Mouse (Mus musculus) c-Kit-positive CD71-negative TER-119-negative erythroid progenitor cells, embryonic 14.5 days (primary cell): ENCODE results near the gene P4ha3.
"Not testable (repeated sequence)": the region's sequence is repeated elsewhere in the genome, so short reads cannot be mapped to it uniquely, and the experiment has no call there.

ENCODE experiments used
- DNase-seq: peaks from one replicate; pipeline ENCODE4 v3.0.0-alpha.2; 2013; ENCODE audit warnings: low read depth

The P4ha3 gene

DNA sequence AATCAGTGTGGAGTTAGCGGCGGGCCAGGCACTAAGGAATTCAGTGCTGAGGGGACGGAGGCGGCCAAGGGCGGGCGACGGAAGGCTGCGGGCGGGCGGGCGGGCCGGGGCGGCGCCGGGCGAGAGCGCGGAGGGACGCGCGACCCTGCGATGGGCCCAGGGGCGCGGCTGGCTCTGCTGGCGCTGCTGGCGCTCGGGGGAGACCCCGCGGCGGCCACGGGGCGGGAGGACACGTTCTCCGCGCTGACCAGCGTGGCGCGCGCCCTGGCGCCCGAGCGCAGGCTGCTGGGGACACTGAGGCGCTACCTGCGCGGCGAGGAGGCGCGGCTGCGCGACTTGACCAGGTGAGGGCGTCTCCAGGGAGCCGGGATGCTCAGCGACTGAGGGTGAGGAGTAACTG lies at the start of gene P4ha3:
TSS of gene P4ha3 (plus strand) at position 138 of the 400 bp plus-strand sequence.
- no peak for DNase-seq

DNA sequence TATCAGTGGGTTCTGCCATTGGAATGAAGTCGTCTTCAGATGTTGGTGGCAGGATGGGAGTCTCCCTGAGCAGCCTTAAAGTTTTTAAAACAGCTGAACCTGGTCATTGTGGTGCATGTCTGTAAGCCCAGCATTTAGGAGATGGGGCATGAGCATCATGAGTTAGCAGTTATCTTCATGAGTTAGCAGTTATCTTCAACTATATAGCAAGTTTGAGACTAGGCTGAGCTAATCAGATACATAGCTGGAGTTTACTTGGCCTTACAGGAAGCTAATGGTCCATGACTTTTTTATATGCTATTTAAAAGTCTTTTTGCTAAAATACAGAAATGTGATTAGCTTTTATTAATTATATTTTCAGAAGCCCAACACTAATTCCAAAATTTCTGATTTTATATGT lies 47.0 kb upstream of the P4ha3 start:
- DNase-seq: no peak

DNA sequence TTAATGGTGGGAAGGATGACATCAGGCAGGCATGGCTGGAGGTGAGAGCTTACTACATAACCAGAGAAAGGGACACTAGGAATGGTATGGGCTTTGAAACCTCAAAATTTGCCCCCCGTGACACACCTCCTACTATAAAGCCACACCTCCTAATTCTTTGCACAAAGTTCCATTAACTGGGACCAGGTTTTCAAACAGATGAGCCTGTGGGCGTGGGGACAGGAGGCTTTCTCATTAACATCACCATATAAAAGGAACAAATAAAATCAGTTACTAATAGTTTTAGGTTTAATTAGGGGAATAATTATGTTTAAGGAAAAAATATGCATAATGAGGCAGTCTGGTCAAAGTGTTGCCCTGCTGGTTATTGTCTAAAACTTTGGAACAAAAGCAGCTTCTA lies 44.7 kb upstream of the P4ha3 start:
- DNase-seq: no peak

DNA sequence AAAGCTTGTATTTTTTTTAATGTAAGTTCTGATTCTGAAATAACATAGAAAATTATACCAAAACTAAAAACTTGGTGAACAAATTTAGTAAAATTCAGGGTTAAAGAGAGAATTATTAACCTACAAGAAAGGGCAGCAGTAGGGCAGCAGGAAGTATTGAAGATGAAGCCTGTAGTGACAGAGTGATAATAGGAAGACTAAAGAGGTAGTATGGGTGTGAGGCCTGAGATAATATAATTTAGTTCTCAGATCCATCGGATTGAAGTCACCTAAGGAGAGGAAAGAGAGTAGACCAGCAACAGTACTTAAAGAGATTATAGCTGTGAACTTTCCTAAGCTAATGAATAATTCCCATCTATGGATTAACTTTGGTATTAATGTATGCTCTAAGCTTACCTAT lies 42.3 kb upstream of the P4ha3 start:
- no peak for DNase-seq

DNA sequence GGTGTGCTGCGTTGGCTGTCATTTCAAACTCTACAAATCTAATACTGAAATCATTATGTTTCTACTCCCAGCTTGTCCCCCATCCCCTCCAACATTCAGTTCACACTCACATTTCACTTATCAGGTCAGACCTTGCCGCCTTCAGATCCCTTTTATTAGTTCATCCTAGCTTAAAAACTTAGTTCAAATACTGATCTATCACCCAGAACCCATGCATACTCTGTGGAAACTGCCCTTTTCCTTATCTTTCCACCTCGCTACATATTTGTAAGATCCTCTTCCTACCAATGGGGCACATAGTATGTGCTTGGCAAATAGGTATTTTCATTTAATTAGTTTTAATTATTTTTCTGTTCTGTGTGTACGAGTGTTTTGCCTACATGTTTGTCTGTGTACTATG lies 41.1 kb upstream of the P4ha3 start:
- no peak for DNase-seq

DNA sequence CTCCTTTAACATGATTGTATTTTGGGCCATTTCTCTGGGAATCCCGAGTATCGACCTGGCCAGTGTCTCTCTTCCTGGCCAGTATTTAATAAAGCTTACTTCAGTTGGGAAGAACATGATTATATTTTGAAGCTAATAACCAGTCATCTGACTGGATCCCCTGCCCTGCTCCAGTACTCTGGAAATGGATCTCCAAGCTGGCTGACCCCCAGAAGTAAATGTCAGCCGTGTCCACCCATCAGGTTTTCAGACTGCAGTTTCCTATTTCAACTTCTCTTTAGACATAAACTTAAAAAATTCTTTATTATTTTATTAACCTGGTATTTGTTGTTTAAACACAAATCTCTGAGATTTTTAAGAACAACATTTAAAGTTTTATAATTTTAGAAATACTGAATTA lies 40.1 kb upstream of the P4ha3 start:
- no peak for DNase-seq

DNA sequence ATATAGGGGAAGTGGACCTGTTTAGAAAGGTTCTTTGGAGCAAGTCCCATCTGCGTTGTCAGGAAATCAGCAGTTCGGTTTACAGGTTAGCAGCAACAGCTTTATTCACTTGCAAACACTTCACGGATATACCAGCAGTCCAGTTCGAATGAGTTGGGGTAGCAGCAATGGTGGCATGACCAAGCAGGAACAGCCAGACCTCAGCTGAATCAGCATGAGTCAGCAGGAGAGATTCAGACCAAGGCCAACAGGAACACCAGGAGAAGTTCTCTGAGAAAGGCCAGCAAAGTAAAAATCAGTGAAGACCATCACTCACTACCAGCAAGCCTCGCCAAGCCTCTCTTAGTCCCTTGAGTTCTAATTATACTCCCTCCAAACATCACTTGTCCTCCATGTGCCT lies 34.7 kb upstream of the P4ha3 start:
- no peak for DNase-seq

DNA sequence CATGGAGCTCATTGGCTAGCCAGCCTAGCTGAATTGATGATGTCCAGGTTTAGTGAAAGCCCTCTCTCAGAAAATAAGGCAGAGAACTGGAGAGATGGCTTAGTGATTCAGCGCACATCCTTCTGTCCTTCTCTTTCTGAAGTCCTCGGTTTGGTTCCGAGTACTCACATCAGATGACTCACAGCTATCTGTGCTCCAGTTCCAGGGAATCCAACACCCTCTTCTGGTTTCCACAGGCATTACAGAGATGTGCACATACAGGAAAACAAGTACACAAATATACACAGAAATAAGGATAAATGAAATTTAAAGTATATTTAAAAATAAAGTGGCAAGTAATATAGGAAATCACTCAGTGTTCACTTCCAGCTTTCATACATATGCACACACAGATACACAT lies 23.0 kb upstream of the P4ha3 start:
- no peak for DNase-seq

DNA sequence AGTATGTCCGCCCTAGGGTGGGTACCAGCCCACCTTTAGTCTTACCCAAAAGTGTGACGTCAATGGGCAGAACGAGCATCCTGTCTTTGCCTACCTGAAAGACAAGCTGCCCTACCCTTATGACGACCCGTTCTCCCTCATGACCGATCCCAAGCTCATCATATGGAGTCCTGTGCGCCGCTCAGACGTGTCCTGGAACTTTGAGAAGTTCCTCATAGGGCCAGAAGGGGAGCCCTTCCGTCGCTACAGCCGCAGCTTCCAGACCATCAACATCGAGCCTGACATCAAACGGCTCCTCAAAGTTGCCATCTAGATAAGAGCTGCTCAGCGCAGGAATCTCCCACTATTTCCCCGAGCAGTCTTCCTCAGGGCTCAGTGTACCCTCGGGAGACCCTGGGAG lies 20.4 kb upstream of the P4ha3 start:
- DNase-seq: not testable (repeated sequence)

DNA sequence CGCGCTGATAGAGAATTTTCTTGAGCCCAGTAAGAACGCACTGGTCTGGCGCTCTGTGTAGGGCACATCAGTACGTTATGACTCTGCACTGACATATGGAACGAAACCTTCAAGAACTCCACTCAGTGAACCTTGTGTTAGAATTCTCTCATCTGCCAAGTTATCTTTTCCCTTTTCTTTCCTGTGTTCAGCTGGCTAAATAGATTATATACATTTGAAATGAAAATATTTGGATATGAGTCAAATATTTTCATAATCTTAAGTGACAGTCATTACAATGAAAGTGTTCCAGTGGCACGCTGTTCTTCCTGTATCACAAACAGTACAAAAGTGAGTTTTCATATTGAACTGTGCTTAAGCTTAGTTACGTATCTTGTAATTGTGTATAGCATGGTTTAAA lies 13.0 kb upstream of the P4ha3 start:
- DNase-seq: no peak

DNA sequence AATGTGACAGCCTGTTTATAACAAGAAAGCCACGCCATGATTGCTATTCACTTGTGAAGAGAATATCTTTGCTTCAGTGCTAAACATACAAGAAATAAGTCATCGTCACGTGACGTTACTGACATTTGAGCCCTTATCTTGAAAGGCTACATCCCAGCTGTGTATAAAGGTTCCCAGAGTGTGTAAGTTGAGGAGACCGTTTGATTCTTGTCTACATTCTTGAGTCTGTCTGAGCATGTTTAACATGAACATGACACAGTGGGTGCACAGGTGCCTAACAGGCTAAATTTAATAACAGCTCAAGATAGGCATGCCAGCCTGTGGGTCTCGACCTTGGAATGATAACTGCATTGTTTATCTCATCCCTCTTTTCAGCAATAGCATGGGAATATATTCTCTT lies 10.8 kb upstream of the P4ha3 start:
- DNase-seq: no peak

DNA sequence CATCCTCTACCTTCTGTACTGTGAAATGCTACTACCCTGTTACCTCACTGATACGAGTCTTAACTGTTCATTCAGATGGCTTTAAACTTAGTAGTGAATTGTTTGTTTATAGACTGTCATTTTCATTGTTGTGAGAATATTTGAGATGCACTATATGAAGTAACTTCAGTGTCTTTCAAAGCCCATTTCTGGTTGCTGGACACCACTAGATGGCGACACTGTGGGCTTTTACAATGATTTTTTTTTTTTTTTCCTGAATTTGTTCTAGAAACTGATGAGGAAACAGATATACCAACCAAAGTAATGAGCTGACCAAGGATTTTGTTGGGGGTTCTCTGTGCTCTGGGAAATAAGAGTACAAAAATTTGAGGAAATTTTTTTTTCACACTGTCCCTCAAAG lies 8.9 kb upstream of the P4ha3 start:
- peak; percentile 24 for DNase-seq

DNA sequence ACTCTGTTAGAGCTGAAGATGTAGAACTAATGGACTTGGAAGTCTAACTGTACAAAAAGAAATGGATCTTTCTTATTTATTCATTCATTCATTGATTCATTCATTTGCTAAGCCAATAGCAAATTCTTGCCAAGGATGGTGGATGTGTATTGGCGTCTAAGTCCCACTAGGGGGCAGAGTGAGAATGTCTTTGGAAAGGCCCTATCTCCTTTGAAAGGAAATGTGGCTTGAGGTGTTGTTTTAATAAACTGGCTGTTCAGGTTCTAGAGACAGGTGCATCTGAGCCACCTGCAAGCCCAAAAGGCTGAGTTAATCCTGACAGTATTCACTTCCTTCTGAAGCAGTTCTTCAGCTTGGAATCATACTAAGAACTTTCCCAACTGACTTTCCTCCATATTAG lies 5.5 kb upstream of the P4ha3 start:
- peak; percentile 39 for DNase-seq

DNA sequence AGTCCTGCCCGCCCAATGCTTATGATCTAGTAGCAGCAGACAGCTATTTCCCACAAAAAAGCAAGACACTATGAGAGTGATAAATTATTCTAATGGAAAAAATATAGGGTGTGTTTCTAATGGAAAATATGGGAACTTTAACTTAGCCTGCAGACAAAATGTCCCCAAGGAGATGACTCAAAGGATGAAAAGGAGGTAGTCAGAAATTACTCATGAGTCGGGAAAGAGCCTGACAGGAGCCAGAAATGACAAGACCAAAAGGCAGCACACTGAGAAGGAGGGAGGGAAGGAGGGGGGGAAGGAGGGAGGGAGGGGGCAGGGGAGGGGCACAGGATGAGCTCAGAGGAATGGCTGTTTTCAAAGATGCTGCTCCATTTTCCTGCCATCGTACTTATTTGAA lies 3.7 kb upstream of the P4ha3 start:
- no peak for DNase-seq

DNA sequence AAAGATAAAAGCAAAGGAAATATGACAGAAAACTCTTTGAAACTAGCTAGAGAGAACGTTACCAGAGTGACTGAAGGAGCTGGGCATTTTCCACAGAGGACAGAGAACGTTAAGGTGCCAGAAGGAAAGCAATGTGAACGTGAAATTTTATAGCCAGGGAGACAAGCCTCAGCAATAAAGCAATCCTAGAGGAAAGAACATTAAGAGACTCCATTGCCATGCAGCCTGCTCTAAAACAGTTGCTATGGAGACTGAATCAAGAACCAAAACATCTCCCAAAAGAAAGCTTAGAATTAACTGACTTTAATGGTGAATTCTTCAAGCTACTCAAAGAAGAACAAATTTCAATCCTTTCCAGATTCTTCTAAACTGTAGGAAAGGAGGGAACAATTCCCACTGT lies 2.0 kb upstream of the P4ha3 start:
- no peak for DNase-seq

DNA sequence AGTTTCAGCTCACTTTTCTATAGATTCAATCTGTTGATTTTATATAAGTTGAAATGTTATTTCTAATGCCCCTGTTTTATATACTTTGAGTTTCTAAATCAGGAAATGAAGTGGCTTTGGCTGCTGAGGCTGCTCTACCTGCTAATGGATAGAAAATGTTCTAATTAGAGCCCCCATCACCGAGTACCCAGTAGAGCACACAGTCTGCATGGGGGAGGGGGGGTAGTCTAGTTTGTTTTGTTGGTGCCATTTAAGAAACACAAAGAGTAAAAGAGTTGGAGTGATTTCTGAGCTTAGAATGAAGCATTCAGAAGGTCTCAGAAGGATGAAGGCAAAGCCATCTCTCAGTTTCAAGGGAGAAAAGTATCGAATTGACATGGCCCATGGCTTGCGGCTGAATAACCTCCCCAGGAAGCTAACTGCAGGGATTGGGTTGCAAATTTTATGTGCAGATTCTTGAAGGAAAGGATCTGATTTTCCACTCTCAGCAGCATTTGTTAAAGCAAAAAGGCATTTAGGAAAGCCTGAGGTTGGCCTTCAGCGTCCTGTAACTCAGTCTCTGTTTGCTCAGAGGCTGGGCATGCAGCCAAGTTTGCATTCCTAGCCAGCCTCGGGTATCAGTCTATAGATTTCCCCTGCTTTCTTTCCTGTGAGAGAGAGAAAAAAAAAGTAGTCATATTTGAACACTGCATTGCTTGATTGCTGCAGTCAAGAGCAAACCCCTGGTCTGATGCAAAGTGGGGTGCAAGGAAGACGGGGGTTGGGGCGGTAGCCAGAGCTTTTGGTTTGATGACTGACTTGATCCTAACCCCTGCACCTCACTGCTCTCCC lies 2.6 kb downstream of the P4ha3 start:
- DNase-seq: no peak

DNA sequence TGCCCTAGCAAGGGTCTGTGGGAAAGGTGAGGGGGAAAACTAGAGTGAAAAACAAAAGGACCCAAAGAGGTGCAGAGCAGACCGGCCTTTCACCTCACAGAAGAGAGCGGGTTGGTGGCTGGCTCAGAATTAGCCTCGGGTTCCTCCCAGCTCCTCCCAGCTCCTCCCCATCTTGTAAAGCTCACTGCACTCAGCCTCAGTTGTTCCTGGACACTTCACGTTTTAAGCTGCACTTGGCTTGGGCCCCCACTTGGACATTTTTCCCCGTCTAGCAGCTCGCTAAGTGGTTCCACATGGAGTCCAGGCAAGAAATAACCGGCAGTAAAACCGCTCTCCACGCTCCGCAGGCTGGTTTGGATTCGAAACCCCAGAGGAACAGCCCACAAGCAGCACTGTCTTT lies 3.3 kb downstream of the P4ha3 start:
- DNase-seq: no peak

DNA sequence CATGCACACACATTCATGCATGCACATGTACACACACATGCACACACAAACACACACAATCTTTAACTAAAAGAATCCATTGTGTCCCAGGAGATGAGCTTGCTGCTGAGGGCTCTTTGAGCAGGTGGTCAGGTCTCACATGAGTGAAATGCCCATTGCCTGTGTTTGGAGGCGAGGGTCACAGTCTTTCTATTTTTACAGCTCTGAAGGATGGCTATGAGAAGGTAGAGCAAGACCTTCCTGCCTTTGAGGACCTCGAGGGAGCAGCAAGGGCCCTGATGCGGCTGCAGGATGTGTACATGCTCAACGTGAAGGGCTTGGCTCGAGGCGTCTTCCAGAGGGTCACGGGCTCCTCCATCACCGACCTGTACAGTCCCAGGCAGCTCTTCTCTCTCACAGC lies 8.2 kb downstream of the P4ha3 start:
- DNase-seq: no peak

DNA sequence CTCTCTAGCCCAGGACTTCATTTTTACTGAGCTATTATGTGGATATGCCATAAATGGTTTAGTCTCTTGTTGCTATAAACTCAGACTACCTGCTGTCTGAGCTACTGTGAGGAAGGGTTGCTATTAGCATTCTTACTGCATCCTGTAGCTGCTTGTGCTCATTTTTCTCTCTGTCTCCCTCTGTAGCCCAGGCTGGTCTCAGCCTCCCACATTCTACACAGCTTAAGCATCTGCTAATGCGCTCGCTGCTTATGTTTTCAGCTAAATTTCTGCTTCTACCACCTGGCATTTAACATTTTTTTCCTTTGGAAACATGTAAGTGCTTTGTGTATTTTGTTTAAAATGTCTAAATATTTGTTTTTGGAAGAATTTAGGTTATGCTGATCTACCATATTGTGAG lies 10.4 kb downstream of the P4ha3 start:
- DNase-seq: no peak

DNA sequence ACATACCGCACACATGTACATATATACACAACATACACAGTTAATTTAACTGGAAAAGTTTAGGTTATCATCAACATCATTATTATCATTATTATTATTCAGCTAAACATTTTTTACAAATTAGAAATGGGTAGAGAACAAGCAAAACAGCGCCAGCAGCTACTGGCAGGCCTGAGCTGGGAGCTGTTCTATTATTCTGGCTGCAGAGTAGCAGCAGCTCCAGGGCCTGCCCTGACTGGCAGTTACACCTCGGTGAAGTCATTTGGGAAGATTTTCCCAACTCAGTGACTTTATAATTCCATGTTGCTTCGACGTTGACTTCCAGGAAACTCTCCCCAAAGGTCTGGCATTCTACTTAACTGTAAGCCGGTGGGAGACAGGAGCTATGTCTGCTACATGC lies 11.4 kb downstream of the P4ha3 start:
- DNase-seq: no peak

DNA sequence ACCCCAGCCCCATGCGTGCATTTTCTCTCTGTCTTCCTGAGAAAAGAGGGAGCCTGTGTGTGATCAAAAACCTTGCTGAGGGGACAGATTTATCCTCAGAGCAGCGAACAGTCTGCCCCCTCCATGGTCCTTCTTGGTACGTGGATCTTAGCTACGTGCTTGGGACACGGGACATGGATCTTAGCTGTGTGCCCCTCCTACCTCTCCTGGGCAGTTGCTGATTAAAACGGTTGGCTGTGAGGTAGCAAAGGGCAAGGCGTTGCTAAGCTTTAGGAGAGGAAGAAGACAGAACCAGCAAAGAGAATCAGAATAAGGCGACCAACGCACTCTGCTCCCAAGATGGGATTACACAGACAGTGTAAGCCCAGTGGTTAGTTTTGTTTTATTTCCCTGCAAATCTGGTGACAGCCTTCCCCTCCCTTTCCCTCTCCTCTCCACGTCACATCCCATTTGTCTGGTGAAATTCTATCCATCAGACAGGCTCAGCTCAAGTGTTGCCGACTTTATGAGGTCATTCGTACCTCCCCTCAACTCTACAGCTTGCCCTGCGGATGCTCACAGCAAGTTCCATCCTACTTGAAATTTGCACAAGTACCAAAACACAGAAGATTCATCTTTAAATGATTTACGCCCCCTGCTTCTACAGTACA lies 13.7 kb downstream of the P4ha3 start:
- DNase-seq: no peak

DNA sequence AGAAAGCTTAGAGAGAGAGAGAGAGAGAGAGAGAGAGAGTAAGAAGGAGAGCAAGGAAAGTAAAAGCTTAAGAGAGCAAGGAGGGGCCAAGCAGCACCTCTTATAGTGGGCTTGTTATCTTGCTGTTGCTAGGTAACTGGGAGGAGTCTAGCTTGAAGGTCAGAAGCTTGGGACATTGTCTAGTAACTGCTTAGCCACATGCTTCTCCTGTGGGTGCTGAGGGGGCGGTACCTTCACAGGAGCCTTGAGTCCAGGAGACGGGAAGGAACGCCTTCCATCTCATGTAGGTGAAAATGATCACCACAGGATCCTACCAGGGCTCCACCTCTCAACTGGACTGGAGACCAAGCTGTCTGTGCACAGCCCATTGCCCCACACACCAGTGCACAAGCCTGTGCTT lies 16.1 kb downstream of the P4ha3 start:
- DNase-seq: no peak

DNA sequence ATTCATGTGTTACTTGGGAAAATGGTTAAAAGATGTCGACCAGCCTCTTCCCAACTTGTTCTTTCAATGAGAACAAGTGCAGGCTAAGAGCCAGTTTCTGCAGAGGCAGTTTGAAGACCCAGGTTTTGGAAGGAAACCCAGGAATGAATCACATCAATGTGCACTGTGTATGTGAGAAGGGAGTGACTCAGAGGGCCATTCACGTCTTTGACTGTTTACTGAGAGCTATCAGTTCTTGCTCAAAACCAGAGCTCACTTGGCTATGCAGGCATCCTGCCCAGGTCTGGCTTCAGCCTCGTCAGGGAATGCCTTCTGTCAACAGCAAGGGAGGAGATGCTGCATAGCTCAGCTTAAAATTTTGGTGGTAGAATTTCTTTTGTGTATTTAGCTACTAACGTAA lies 17.0 kb downstream of the P4ha3 start:
- no peak for DNase-seq

DNA sequence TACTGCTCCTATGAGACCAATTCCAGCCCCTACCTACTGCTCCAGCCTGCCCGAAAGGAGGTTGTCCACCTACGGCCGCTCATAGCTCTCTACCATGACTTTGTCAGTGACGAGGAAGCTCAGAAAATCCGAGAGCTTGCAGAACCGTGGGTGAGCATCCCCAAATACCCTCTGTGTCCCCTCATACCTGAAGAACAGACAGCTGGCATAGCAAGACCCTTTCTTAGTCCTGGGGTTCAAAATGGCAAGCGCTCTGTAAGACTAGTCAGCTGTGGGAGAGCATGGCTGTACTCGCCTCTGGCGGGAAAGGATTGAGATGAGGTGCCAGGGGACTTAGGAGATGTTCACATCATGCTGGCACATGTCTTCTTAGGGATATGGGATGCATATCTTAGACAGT lies 20.6 kb downstream of the P4ha3 start:
- DNase-seq: no peak
